Mouse (Mus musculus) gastrocnemius, postnatal 36 days (tissue): Measurements from ENCODE around the gene Rps23. TPM values are rescaled to one million over a fixed set of nuclear protein-coding genes. Genes with fewer than 3 reads are reported as not detected.
"Not testable (repeated sequence)": the region's sequence is repeated elsewhere in the genome, so short reads cannot be mapped to it uniquely, and the experiment has no call there.

Experiments
- DNase-seq, 2 experiments: peaks; one replicate each; pipeline ENCODE4 v3.0.0; 2022
- intact Hi-C: fragments of 180-260 bp; cut with DNase I; formaldehyde crosslinking; loops from one replicate; pipeline ENCODE4 v1.15.1; 2025
- long read RNA-seq, 2 experiments: library from polyadenylated mRNA; stranded (forward); transcript quantifications; one replicate each; pipeline ENCODE4 v2.0.0; 2021
- total RNA-seq, 2 experiments: library from RNA; stranded (reverse); gene quantifications; 2 replicates each; pipeline ENCODE4 v1.2.3; 2021

Rps23 gene
- 100 to 1,000 TPM; 142 to 205 TPM for total RNA-seq
- long read RNA-seq, experiment 1, transcript Rps23-201 (4 exons, 937 nt) = major isoform, 157 of 163 reads
- long read RNA-seq, experiment 1, partial matches to known transcripts = 4 of 163 reads
- long read RNA-seq, experiment 1, other reads (novel, unspliced or antisense) = 0 of 163 reads
- long read RNA-seq, experiment 2, transcript Rps23-201 (4 exons, 937 nt) = major isoform, 216 of 232 reads
- long read RNA-seq, experiment 2, partial matches to known transcripts = 11 of 232 reads
- long read RNA-seq, experiment 2, other reads (novel, unspliced or antisense) = 4 of 232 reads

DNA sequence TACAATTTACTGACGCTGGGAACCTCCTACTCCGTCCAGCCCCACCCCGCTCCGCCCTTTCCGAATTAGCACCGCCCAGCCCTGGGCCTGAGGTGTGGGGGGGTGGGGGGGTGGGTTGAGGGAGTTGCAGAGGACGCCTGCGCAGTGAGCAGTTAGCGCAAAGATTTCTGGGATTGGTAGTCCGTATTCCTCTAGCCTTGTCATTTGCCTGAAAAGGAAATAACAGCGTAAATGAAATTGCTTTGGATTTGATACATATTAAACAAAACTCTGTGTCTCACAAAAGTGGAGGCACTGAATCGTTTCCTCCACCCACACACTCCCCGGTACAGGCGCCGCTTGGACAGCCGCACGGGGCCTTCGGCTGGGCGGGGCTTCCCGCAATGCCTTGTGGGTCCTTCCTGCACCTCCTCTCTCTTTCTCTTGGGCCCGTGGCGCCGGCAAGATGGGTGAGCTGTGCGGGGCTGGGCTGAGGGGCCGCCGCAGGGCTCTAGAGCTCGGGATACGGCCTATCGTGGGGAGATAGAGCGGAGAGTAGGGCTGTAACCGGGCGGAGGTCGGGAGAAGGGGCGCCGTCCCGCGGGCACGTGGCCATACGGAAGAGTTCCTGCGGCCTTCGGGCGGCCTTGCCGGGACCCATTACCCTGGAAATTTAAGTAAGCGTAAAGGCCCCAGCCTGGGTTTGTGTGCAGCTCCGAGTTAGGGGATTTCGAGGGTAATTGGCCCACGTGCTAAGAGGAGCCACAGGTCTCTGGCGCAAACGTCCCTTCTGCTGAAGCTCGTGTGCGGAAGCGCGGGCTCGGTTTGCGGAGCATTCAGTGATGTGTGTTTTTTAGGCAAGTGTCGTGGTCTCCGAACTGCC lies at the start of gene Rps23:
Rps23 (plus strand) TSS at position 208 of the 862 bp plus-strand sequence.
- intact Hi-C loops = no loop called here
- peak; percentile 85 to 90 for DNase-seq

DNA sequence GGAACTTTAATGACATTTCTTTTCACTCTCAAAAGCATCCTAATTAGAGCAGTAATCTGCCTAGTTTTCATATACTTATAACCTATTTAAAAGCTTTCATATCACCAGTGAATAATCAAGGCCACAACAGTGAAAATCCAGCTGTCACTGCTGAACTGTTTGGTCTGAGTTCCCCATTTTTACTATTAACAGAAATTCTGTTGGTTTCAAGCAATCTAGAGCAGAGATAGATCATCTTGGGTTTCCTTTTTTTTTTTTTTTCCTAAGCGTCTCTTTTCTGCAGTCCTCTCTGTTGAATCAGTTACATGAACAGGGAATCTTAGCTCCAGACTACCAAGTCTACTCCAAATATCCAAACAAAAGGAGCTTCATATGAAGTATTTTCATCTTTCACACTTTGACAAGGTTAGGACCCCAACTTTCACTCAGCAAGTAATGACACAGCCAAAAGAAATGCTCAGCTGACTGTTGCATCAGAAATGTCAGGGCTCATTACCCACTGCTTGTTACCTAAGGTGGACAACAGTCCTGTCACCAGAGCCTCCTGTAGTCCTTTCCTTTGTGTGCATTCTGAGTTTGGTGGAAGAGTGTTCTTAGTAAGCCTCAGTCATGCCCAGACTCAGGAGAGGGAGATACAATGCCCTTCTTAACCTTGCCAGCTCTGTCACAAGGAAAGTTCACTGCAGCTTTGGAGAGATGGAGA lies 40.9 kb upstream of the Rps23 start:
- intact Hi-C loops = no loop called here
- no peak for DNase-seq

DNA sequence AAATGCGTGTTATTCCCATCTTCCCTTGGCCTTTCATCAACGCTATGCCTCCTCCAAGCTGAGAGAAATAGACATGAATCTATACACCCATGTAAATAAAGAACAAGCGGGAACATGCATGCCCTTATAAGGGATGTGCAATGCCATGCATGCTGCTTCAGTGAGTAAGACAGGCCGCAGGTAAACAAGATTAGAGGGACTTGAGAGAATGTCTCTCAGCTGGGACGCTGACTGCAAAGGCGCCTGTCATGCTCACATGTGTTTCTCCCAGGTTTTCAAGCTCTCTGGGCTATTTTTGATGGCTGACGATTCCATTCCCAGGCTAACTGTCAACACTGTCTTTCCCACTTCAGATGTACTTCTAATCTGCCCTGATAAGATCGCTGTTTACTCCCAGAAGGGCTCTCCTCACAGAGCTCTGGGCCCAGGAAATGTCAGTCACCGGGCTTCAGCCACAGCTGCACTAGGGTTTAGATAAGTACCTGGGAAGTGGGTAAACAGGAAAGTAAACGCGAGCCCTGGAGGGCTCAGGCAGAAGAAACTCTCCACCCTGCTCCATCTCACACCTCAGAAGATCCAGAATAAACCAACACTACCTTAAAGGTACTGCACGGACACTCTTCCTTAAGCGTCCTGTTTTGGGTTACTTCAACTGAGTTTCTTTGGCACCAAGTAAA lies 36.8 kb upstream of the Rps23 start:
- no peak for DNase-seq
- intact Hi-C loops = loop anchor here (2.0 to 5.0 kb wide), 3 partner anchors 44 to 1219 kb away; no protein-coding TSS in a partner anchor

DNA sequence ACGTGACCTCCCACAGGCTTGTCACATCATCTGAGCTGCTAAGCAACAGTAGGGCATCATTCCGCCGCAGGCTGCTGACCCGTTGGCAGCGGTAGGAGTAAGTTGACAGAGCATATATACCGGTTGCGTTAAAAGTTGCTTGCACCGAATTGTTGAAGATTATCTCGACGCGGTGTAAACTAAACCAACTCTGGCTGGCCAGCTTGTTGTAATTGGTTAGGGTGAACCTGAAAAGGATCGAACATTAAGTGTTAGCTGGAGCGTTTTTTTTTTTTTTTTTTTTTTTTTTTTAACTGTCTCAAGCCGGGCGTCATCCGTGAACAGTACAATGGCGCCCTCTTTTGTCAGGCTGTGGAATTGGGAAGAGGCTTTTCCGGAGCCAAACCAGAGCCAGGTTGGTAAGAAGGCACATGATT lies 36.2 kb upstream of the Rps23 start:
- intact Hi-C loops = loop anchor here (2.0 to 5.0 kb wide), 3 partner anchors 44 to 1219 kb away; no protein-coding TSS in a partner anchor
- peak; percentile 38 to 45 for DNase-seq

DNA sequence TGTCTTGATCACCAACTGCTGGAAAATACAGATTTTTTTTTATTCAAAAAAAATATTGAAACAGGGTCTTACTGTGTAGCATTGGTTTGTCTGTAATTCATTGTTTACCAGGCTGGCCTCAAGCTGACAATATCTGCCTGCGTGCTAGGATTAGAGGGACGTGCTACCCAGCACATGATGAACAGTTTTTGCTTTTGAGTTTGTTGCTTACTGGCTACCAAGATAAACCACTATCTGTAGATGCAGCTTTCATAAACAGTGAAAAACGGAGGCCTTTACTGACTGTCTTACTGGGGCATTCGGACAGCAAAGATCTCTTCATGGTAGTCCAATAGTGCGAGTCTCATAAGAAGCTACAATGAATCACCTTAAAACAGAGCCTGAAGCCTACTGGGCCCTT lies 32.6 kb upstream of the Rps23 start:
- no peak for DNase-seq

DNA sequence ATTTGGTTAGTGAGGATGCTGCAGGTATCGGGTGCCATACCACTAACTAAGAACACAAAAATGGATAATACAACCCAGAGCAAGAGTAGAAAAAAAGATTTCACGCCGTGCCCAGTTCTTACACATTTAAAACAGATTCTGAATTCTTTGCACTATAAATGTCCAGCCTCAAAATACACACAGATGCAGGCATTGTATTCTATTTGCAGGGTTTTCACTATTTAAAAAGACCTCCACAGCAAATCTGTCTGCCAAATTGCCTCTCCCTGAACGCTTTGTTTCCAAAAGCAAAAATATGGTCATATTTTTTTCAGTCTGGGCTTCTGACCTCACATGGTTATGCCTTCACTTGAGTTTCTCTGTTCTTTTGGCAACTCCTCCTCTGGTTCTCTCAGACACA lies 27.9 kb upstream of the Rps23 start:
- intact Hi-C loops = no loop called here
- DNase-seq = no peak

More for the DNA sequence above, 32.6 kb upstream of the Rps23 start:
- intact Hi-C loops = no loop called here

GRCm38 (mm10) chr13:90896098-90896497 lies 26.7 kb upstream of the Rps23 start:
- intact Hi-C loops = no loop called here
- DNase-seq = peak; percentile 22 to 56

DNA sequence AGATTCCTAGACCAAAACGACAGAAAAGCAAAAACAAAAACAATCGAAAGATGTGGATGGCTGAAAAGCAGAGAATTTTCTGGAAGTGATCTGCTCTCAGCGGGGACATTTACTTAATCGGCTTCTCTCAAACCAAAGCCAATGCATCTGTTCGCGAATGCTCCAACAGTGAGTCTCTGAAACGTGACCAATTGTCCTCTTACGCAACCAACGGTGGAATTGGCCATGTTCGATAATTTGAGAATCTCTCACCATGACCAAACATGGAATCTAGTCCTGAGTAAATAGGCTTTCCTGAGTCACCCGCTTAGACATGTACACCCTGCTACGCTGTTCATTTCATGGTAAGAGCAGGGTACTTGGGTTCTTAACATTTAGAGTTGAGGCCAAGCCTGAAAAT lies 25.9 kb upstream of the Rps23 start:
- intact Hi-C loops = no loop called here
- peak in 1 of 2 experiments; percentile 8 for DNase-seq

- intact Hi-C loops = no loop called here
- no peak for DNase-seq
Observed at GRCm38 (mm10) chr13:90905176-90905575, 17.6 kb upstream of the Rps23 start, which contains the start of gene Atp6ap1l. Gene Atp6ap1l, minus strand, starts transcription at chr13:90905355.

- no peak for DNase-seq
- intact Hi-C loops = no loop called here
Observed at GRCm38 (mm10) chr13:90907376-90907775, 15.4 kb upstream of the Rps23 start.

- intact Hi-C loops = no loop called here
- DNase-seq = no peak
Observed at GRCm38 (mm10) chr13:90912760-90913674, 9.7 kb upstream of the Rps23 start.

- intact Hi-C loops = no loop called here
- no peak for DNase-seq
Observed at GRCm38 (mm10) chr13:90913675-90914192, 9.0 kb upstream of the Rps23 start.

DNA sequence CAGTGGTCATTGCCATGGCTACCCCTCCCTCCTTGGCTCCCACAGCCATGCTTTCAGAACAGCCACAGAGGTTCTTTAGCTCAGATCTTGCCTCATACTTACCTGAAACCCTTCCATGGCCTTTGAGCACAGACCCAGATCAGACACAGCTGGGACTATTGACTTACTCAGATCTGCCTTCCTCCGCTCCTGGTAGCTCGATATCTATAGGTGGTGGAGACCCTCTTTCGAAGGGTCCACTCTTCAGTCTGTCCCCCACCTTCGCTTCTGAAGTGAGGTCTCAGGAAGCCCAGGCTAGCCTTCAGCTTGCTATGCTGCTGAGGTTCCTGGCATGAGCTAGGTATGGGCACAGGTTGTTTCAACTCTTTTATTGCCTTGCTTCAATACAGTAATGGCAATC lies 8.0 kb upstream of the Rps23 start:
- DNase-seq = no peak
- intact Hi-C loops = no loop called here

- DNase-seq, intact Hi-C loops: not testable (repeated sequence)
Observed at GRCm38 (mm10) chr13:90923617-90924016, 859 bp downstream of the Rps23 start.

DNA sequence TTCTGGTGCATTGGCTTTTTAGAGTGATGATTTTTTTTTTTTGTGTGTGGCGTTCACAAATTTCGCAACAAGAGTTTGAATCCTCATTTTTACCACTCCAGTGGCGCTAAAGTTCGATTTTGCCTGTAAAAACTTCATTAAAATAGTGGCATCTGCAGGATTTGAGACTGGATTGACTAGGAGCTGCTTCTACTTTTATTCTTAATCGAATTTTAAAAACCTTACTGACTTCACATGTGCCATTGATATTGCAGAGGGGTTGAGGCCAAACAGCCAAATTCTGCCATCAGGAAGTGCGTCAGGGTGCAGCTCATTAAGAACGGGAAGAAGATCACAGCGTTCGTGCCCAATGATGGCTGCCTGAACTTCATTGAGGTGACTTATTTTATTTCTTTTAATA lies 1.3 kb downstream of the Rps23 start:
- intact Hi-C loops = no loop called here
- DNase-seq = no peak

GRCm38 (mm10) chr13:90925191-90925590 lies 2.4 kb downstream of the Rps23 start:
- intact Hi-C loops = no loop called here
- DNase-seq = no peak

GRCm38 (mm10) chr13:90926125-90926765 lies 3.5 kb downstream of the Rps23 start:
- DNase-seq = no peak
- intact Hi-C loops = no loop called here

DNA sequence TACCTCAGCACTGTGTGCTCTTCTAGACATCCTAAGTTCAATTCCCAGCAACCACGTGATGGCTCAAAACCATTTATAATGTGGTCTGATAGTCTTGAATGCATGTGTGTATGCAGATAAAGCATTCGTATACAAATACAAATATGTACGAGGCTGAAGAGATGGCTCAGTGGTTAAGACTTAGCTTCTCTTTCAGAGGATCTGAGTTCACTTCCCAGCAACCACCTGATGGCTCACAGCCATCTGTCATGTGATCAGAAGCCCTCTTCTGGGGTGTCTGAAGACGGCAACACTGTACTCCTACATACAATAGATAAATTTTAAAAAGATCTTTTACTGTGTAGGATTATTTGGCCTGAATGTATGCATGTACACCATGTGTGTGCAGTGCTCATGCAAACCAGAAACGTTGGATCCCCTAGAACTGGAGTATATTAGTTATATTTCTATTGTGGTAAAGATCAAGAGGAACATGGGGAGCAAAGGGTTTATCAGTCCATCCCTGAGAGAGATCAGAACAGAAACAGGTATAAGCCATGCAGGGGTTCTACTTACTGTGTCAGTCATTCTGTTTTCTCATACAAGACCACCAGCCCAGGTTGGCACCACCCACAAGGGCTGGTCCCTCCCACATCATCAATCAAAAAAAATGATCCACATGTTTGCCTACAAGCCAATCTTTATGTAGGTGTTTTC lies 4.3 kb downstream of the Rps23 start:
- DNase-seq = no peak
- intact Hi-C loops = no loop called here
